29 mouse cellular contexts compared by ENCODE assay signal in the genomic region with DNA sequence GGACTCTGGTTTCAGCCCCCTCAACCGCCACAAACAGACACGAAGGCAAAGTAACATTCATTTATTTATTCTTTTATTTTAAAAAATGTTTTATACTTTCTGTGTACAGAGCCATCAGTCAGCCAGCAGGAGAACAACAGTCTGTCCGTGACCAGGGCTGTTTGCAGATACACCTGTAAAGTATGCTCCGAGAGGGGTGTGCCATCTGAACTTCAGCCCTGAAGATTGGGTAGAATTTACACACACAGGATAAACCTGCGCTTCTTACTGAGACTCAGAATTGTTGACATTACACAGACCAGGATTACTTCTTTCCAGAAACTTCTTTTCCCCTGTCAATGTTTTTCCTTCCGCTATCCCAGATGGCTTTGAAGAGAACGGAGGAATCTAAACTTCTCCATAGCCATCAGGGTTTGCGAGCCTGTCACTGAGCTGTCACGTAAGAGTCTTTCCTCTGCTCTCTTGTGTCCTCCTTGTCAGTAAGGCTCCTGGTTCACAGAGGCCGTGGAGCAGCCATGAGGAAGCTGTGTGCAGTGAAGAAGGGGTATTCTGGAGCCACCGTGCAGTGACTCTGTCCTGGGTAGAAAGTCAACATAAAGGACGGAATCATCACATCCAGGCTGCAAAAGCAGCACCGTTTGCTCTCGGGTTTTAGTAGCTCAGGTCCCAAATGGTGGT. TPM values are rescaled to one million over a fixed set of nuclear protein-coding genes. Genes with fewer than 3 reads are reported as not detected.
"Had no signal": no experiment of that assay in that cellular context is flagged by ENCODE, and none has a peak within 500 bp of the region (broad histone marks: within the 10 kb centered on the region; RNA-seq: fewer than 3 reads in every experiment).

No protein-coding gene starts in this region.

- DNase-seq: gastrocnemius, postnatal 14 days; gastrocnemius, postnatal 36 days; heart, adult 18-20 months; heart, postnatal 14 days; heart, postnatal 36 days; kidney, adult 18-20 months; kidney, adult 8-10 months; kidney, postnatal 10 days; kidney, postnatal 25 days; kidney, postnatal 4 days; liver; liver, embryonic 13.5 days had no signal

- H3K4me3 ChIP-seq: heart, embryonic 13.5 days; heart, embryonic 15.5 days; hindbrain, embryonic 13.5 days; hindbrain, embryonic 15.5 days; left cerebral cortex, adult 2 months; limb, embryonic 10.5 days; limb, embryonic 12.5 days; liver, embryonic 13.5 days had no signal

- H3K9ac ChIP-seq: heart, embryonic 13.5 days; heart, embryonic 15.5 days; hindbrain, embryonic 13.5 days; hindbrain, embryonic 15.5 days; limb, embryonic 12.5 days; liver, embryonic 13.5 days had no signal

- H3K27me3 ChIP-seq: heart, embryonic 13.5 days; heart, embryonic 15.5 days; hindbrain, embryonic 13.5 days; hindbrain, embryonic 15.5 days; limb, embryonic 12.5 days; liver, embryonic 13.5 days had no signal

- H3K9me3 ChIP-seq: heart, embryonic 13.5 days; heart, embryonic 15.5 days; hindbrain, embryonic 13.5 days; hindbrain, embryonic 15.5 days; limb, embryonic 10.5 days; limb, embryonic 12.5 days; liver, embryonic 13.5 days had no signal

- H3K27ac ChIP-seq: heart, embryonic 13.5 days; heart, embryonic 15.5 days; hindbrain, embryonic 13.5 days; hindbrain, embryonic 15.5 days; hindbrain, postnatal 0 days; left cerebral cortex, adult 2 months; limb, embryonic 10.5 days; limb, embryonic 12.5 days; liver, embryonic 13.5 days had no signal

- H3K4me1 ChIP-seq: hindbrain, embryonic 13.5 days; hindbrain, embryonic 15.5 days; limb, embryonic 12.5 days; liver, embryonic 13.5 days had no signal

- ATAC-seq: forebrain, embryonic 16.5 days; hindbrain, postnatal 0 days had no signal

- H3K36me3 ChIP-seq: heart, embryonic 13.5 days; heart, embryonic 15.5 days; hindbrain, embryonic 13.5 days; hindbrain, embryonic 15.5 days; limb, embryonic 10.5 days; limb, embryonic 12.5 days; liver, embryonic 13.5 days had no signal

- H3K4me2 ChIP-seq: heart, embryonic 11.5 days; heart, embryonic 13.5 days; heart, embryonic 15.5 days; hindbrain, embryonic 13.5 days; hindbrain, embryonic 15.5 days; limb, embryonic 12.5 days; liver, embryonic 11.5 days; liver, embryonic 13.5 days had no signal

RNA-seq across cellular contexts. Expression of a gene that starts 51.2 kb away (rescaled TPM):
- total RNA-seq: gastrocnemius, postnatal 14 days; gastrocnemius, postnatal 36 days; heart, adult 8-10 months; heart, postnatal 14 days; hematopoietic stem cell, adult 5-6 weeks; hindbrain, postnatal 0 days; layer of hippocampus, postnatal 10 days; layer of hippocampus, postnatal 25 days; left cerebral cortex, adult 2 months; left cerebral cortex, postnatal 14 days; left cerebral cortex, postnatal 36 days had no signal
- polyA plus RNA-seq: liver, embryonic 13.5 days had no signal
